Mouse (Mus musculus): Measurements from ENCODE around the gene Erich3. TPM values are rescaled to one million over a fixed set of nuclear protein-coding genes. Genes with fewer than 3 reads are reported as not detected.

The Erich3 gene
- polyA plus RNA-seq, 1 experiment, result 0.35 TPM

- Histone ChIP-seq H3K27ac (ENCODE audit: insufficient read depth, low read length) (no peak overlapping the region), H3K4me1 (ENCODE audit: control insufficient read depth, insufficient read depth, low read length) (peaks cover 4% of the 10 kb centered on the region; the same call in 1 of the 2 replicates), H3K4me3 (ENCODE audit: insufficient read depth, low read length) (no peak overlapping the region)
- TF ChIP-seq CTCF (IDR thresholded peaks at IDR 0.05; ENCODE audit: borderline replicate concordance, insufficient read depth, low read length) (no peak), POLR2A (IDR thresholded peaks at IDR 0.05; ENCODE audit: low read depth, low read length) (no peak)
Observed at GRCm38 (mm10) chr3:154671013-154671412, 7.4 kb downstream of the Erich3 start.

- Histone ChIP-seq H3K4me1 (ENCODE audit: control insufficient read depth, insufficient read depth, low read length) (no peaks in the 10 kb centered on the region), H3K4me3 (ENCODE audit: insufficient read depth, low read length) (no peak overlapping the region), H3K27ac (ENCODE audit: insufficient read depth, low read length) (no peak overlapping the region)
- no peak for TF ChIP-seq POLR2A (IDR thresholded peaks at IDR 0.05; ENCODE audit: low read depth, low read length)
- no peak for TF ChIP-seq CTCF (IDR thresholded peaks at IDR 0.05; ENCODE audit: borderline replicate concordance, insufficient read depth, low read length)
Observed at GRCm38 (mm10) chr3:154673326-154673725, 9.7 kb downstream of the Erich3 start.

GRCm38 (mm10) chr3:154682570-154682969 lies 18.9 kb downstream of the Erich3 start:
- Histone ChIP-seq H3K4me1 (ENCODE audit: control insufficient read depth, insufficient read depth, low read length) (no peaks in the 10 kb centered on the region), H3K4me3 (ENCODE audit: insufficient read depth, low read length) (no peak overlapping the region), H3K27ac (ENCODE audit: insufficient read depth, low read length) (no peak overlapping the region)
- TF ChIP-seq POLR2A (IDR thresholded peaks at IDR 0.05; ENCODE audit: low read depth, low read length) (no peak), CTCF (IDR thresholded peaks at IDR 0.05; ENCODE audit: borderline replicate concordance, insufficient read depth, low read length) (no peak)

GRCm38 (mm10) chr3:154683667-154684066 lies 20.0 kb downstream of the Erich3 start:
- no peak overlapping the region for H3K4me3 ChIP-seq (ENCODE audit: insufficient read depth, low read length)
- H3K27ac ChIP-seq (ENCODE audit: insufficient read depth, low read length), result no peak overlapping the region
- TF ChIP-seq POLR2A (IDR thresholded peaks at IDR 0.05; ENCODE audit: low read depth, low read length) (no peak), CTCF (IDR thresholded peaks at IDR 0.05; ENCODE audit: borderline replicate concordance, insufficient read depth, low read length) (no peak)
- H3K4me1 ChIP-seq (ENCODE audit: control insufficient read depth, insufficient read depth, low read length), result no peaks in the 10 kb centered on the region

GRCm38 (mm10) chr3:154690260-154690659 lies 26.6 kb downstream of the Erich3 start:
- H3K4me1 ChIP-seq (ENCODE audit: control insufficient read depth, insufficient read depth, low read length), result peaks cover 7% of the 10 kb centered on the region
- no peak overlapping the region for H3K27ac ChIP-seq (ENCODE audit: insufficient read depth, low read length)
- TF ChIP-seq POLR2A (IDR thresholded peaks at IDR 0.05; ENCODE audit: low read depth, low read length) (no peak), CTCF (IDR thresholded peaks at IDR 0.05; ENCODE audit: borderline replicate concordance, insufficient read depth, low read length) (no peak)
- H3K4me3 ChIP-seq (ENCODE audit: insufficient read depth, low read length), result no peak overlapping the region

GRCm38 (mm10) chr3:154691897-154692571 lies 28.4 kb downstream of the Erich3 start:
- Histone ChIP-seq H3K4me3 (ENCODE audit: insufficient read depth, low read length) (no peak overlapping the region), H3K4me1 (ENCODE audit: control insufficient read depth, insufficient read depth, low read length) (peaks cover 7% of the 10 kb centered on the region), H3K27ac (ENCODE audit: insufficient read depth, low read length) (peak overlapping the region; percentile 76)
- TF ChIP-seq POLR2A (IDR thresholded peaks at IDR 0.05; ENCODE audit: low read depth, low read length) (no peak), CTCF (IDR thresholded peaks at IDR 0.05; ENCODE audit: borderline replicate concordance, insufficient read depth, low read length) (no peak)

- Histone ChIP-seq H3K4me3 (ENCODE audit: insufficient read depth, low read length) (no peak overlapping the region), H3K27ac (ENCODE audit: insufficient read depth, low read length) (peak overlapping the region; percentile 60), H3K4me1 (ENCODE audit: control insufficient read depth, insufficient read depth, low read length) (peaks cover 7% of the 10 kb centered on the region)
- TF ChIP-seq CTCF (IDR thresholded peaks at IDR 0.05; ENCODE audit: borderline replicate concordance, insufficient read depth, low read length), result no peak
Observed at GRCm38 (mm10) chr3:154692572-154692922, 28.9 kb downstream of the Erich3 start.

- peaks cover 7% of the 10 kb centered on the region for H3K4me1 ChIP-seq (ENCODE audit: control insufficient read depth, insufficient read depth, low read length)
- TF ChIP-seq POLR2A (IDR thresholded peaks at IDR 0.05; ENCODE audit: low read depth, low read length) (no peak), CTCF (IDR thresholded peaks at IDR 0.05; ENCODE audit: borderline replicate concordance, insufficient read depth, low read length) (no peak)
- no peak overlapping the region for H3K4me3 ChIP-seq (ENCODE audit: insufficient read depth, low read length)
- H3K27ac ChIP-seq (ENCODE audit: insufficient read depth, low read length), result no peak overlapping the region
Observed at GRCm38 (mm10) chr3:154693902-154694301, 30.2 kb downstream of the Erich3 start.

GRCm38 (mm10) chr3:154696611-154697010 lies 33.0 kb downstream of the Erich3 start:
- TF ChIP-seq POLR2A (IDR thresholded peaks at IDR 0.05; ENCODE audit: low read depth, low read length) (no peak), CTCF (IDR thresholded peaks at IDR 0.05; ENCODE audit: borderline replicate concordance, insufficient read depth, low read length) (no peak)
- no peak overlapping the region for H3K4me3 ChIP-seq (ENCODE audit: insufficient read depth, low read length)
- peaks cover 7% of the 10 kb centered on the region for H3K4me1 ChIP-seq (ENCODE audit: control insufficient read depth, insufficient read depth, low read length)
- no peak overlapping the region for H3K27ac ChIP-seq (ENCODE audit: insufficient read depth, low read length)

GRCm38 (mm10) chr3:154698907-154699306 lies 35.2 kb downstream of the Erich3 start:
- Histone ChIP-seq H3K27ac (ENCODE audit: insufficient read depth, low read length) (no peak overlapping the region), H3K4me1 (ENCODE audit: control insufficient read depth, insufficient read depth, low read length) (no peaks in the 10 kb centered on the region), H3K4me3 (ENCODE audit: insufficient read depth, low read length) (no peak overlapping the region)
- TF ChIP-seq POLR2A (IDR thresholded peaks at IDR 0.05; ENCODE audit: low read depth, low read length) (no peak), CTCF (IDR thresholded peaks at IDR 0.05; ENCODE audit: borderline replicate concordance, insufficient read depth, low read length) (no peak)
